Mouse (Mus musculus) liver, embryonic 16.5 days (tissue): ENCODE measurements around the gene Cltrn. TPM values are rescaled to one million over a fixed set of nuclear protein-coding genes. Genes with fewer than 3 reads are reported as not detected.

Experiments used
- ATAC-seq: fragments of 200-750 bp; cut with Nextera tagmentation; 2 replicates; pipeline ENCODE4 v1.8.0; 2017; ENCODE audit warnings: low read depth, mild to moderate bottlenecking, moderate number of reproducible peaks, moderate library complexity
- H3K27ac ChIP-seq: fragments of 300-500 bp; sonication (generic); 2 replicates; pipeline ENCODE4 v1.5.1; 2014; ENCODE audit warnings: mild to moderate bottlenecking, low read length
- H3K27me3 ChIP-seq: fragments of 300-500 bp; sonication (generic); 2 replicates; pipeline ENCODE4 v1.6.1; 2014; ENCODE audit warnings: low read depth, low read length, mixed read lengths; ENCODE audit not compliant: control insufficient read depth, insufficient read depth
- H3K36me3 ChIP-seq: fragments of 300-500 bp; sonication (generic); 2 replicates; pipeline ENCODE4 v1.6.1; 2014; ENCODE audit warnings: mild to moderate bottlenecking; ENCODE audit not compliant: control insufficient read depth, insufficient read depth
- H3K4me1 ChIP-seq: fragments of 300-500 bp; sonication (generic); 2 replicates; pipeline ENCODE4 v1.6.1; 2014; ENCODE audit warnings: low read depth, low read length, mixed read lengths; ENCODE audit not compliant: control insufficient read depth
- H3K4me2 ChIP-seq: fragments of 300-500 bp; sonication (generic); 2 replicates; pipeline ENCODE4 v1.6.1; 2014; ENCODE audit warnings: low read depth, low read length, mixed read lengths
- H3K4me3 ChIP-seq: fragments of 300-500 bp; sonication (generic); 2 replicates; pipeline ENCODE4 v1.5.1; 2014; ENCODE audit warnings: low read depth, mild to moderate bottlenecking, low read length
- H3K9ac ChIP-seq: fragments of 300-500 bp; sonication (generic); 2 replicates; pipeline ENCODE4 v1.6.1; 2014; ENCODE audit warnings: low read depth, low read length
- H3K9me3 ChIP-seq: fragments of 300-500 bp; sonication (generic); replicated peaks from 2 replicates; pipeline ENCODE4 v1.6.1; 2016; ENCODE audit warnings: low read length; ENCODE audit not compliant: control insufficient read depth
- WGBS: fragments of 180-500 bp; shearing (Covaris S2); extraction: QIAGEN DNeasy Blood & Tissue Kit; methylation state at CpG from one replicate; pipeline ENCODE4 v1.1.7; 2014; ENCODE audit not compliant: insufficient replicate concordance; 5-methylcytosine and 5-hydroxymethylcytosine counted together
- polyA plus RNA-seq: library from polyadenylated mRNA; unstranded; fragments of >200 nt; fragmentation: Nextera tagmentation; extraction: Ambion mirVana; gene quantifications from 2 replicates; pipeline ENCODE4 v1.2.1, GENCODE M21; 2015

The Cltrn gene
- polyA plus RNA-seq = 1.3 and 1.6 TPM in 2 replicates

DNA sequence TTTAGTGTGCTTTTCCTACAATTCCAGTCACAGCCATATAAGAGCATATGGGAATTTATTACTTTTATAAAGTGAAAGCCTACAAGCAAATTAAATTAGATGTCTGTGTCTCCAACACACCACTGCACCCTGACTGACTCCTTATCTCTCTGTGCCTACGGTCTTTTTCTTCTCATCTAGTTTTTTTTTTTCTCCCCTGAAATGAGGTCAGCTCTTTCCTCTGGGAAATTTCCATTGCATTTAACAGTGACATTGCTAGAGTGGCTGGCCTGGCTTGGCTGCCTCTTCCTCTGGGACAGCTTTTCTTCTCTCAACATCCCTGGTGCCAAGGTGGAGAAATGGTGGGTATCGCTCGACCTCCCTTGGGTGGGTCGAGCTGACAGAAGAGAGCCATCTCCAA lies at the start of gene Cltrn:
Cltrn (plus strand) TSS at position 249 of the 400 bp plus-strand sequence.
- 67% methylated on average over 4 of the region's 4 CpGs for WGBS
- Histone ChIP-seq H3K4me2 (no peak within 1 kb of the TSS), H3K36me3 (no peaks in the 10 kb centered on the region), H3K27me3 (no peaks in the 10 kb centered on the region; the same call in 1 of the 2 replicates), H3K9me3 (no peaks in the 10 kb centered on the region), H3K4me1 (peaks cover 11% of the 10 kb centered on the region; the same call in 1 of the 2 replicates), H3K4me3 (no peak within 1 kb of the TSS), H3K27ac (no peak within 1 kb of the TSS), H3K9ac (no peak within 1 kb of the TSS)
- ATAC-seq = no peak

DNA sequence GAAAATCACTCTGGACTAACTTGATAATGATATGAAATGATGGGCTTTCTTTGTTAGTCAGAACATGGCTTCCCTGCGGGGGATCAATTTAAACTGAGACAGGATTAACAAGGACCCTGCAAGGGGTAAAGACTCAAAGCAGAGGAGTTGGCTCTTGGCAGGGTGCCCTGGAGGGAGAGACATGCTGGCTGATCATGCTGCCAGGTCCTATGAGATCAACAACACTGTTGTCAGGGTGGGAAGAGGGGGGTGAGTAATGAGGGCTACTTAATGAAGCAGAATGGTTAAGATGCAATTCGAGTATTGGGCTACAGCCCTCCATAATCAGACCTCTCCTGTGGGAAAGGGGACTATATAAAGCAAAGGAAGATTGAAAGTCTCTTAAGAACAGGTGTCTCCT lies 49.7 kb upstream of the Cltrn start:
- H3K27me3 ChIP-seq = no peaks in the 10 kb centered on the region
- H3K9me3 ChIP-seq = no peaks in the 10 kb centered on the region
- no peak overlapping the region for H3K27ac ChIP-seq
- no peak for ATAC-seq
- H3K36me3 ChIP-seq = no peaks in the 10 kb centered on the region
- no peak overlapping the region for H3K4me3 ChIP-seq
- no peak overlapping the region for H3K4me2 ChIP-seq
- 50% methylated on average over 2 of the region's 2 CpGs for WGBS
- no peaks in the 10 kb centered on the region for H3K4me1 ChIP-seq
- no peak overlapping the region for H3K9ac ChIP-seq

DNA sequence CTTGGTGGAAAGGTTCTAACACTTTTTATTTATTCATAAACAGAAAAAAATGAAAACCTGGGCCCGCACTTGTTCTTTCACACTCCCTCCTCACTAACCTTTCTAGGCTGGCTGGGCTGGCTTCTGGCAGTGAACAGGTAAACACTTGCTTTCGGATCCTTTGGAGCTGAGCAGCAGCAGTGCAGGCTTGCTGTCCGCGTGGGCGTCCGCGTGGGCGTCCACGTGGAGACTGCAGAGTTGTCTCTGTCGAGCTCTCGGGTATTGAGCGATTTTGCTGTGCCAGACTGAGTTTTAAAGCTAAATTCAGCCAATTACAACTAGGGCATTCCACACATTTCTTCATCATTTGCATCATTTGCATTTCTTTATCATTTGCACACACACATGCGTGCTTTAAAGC lies 46.6 kb upstream of the Cltrn start:
- WGBS = 59% methylated on average over 13 of the region's 13 CpGs
- Histone ChIP-seq H3K27me3 (no peaks in the 10 kb centered on the region), H3K4me2 (no peak overlapping the region), H3K9ac (no peak overlapping the region), H3K4me1 (no peaks in the 10 kb centered on the region), H3K9me3 (no peaks in the 10 kb centered on the region), H3K36me3 (no peaks in the 10 kb centered on the region), H3K27ac (no peak overlapping the region), H3K4me3 (no peak overlapping the region)
- no peak for ATAC-seq

DNA sequence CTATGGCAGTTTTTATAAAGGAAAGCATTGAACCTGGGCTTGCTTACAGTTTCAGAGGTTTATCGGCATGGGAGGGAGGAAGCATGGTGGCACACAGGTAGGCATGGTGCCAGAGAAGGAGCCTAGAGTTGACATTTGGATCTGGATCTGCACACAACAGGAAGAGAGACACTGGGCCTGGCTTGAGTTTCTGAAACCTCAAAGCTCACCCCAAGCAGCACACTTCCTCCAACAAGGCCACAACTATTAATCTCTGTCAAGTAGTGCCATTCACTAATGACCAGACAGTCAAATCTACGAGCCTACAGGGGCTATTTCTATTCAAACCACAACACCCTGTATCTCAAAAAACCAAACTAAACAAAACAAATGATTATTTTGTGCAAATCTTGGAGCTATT lies 41.9 kb upstream of the Cltrn start:
- H3K4me2 ChIP-seq = no peak overlapping the region
- ATAC-seq = no peak
- no peak overlapping the region for H3K9ac ChIP-seq
- no peak overlapping the region for H3K4me3 ChIP-seq
- no peak overlapping the region for H3K27ac ChIP-seq
- no peaks in the 10 kb centered on the region for H3K4me1 ChIP-seq
- WGBS = 27% methylated on average over 2 of the region's 2 CpGs
- no peaks in the 10 kb centered on the region for H3K9me3 ChIP-seq
- no peaks in the 10 kb centered on the region for H3K27me3 ChIP-seq
- H3K36me3 ChIP-seq = no peaks in the 10 kb centered on the region

DNA sequence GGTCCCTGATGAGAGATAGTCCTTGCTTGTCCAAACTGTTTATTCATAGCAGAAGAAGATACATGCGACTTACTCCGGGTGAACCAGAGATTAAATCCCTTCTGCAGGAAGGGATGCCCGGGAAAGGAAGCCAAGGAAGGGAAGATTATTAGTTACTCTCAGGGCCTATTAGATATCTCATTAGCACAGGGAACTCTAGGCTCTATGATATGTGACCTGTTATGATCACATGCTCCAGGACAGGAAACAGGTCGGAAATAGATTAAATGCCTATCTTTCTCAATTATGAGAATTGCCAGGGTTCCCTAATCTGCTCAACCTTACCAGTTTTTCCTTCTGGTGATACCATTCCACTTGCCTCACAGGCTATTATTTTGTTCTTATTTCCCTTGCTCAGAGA lies 32.9 kb upstream of the Cltrn start:
- H3K9ac ChIP-seq = no peak overlapping the region
- no peak overlapping the region for H3K4me3 ChIP-seq
- H3K36me3 ChIP-seq = no peaks in the 10 kb centered on the region
- no peaks in the 10 kb centered on the region for H3K9me3 ChIP-seq
- no peak overlapping the region for H3K27ac ChIP-seq
- 36% methylated on average over 4 of the region's 4 CpGs for WGBS
- H3K4me2 ChIP-seq = no peak overlapping the region
- ATAC-seq = peak; percentile 35; the same call in 1 of the 2 replicates
- no peaks in the 10 kb centered on the region for H3K27me3 ChIP-seq
- no peaks in the 10 kb centered on the region for H3K4me1 ChIP-seq

DNA sequence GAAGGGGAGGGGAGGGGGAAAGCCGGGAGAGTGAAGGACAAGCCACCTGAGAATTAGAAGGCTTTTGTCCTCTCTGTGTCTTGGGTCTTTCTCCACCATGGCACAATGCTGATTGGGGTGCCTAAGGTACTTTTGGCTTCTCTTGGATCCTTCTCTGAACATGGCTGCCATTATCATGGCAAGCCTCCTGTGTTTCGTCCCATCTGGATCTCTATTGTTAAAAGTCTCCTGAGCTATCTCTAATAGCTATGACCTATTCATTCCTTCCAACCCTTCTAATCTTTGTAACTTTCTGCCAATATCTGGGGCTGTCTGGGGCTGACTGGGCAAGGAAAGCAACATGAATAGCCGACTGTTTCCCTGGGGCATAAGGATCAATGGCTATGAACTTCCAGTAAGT lies 30.1 kb upstream of the Cltrn start:
- Histone ChIP-seq H3K27me3 (no peaks in the 10 kb centered on the region), H3K27ac (no peak overlapping the region), H3K9ac (no peak overlapping the region), H3K4me1 (no peaks in the 10 kb centered on the region), H3K36me3 (no peaks in the 10 kb centered on the region), H3K4me3 (no peak overlapping the region), H3K9me3 (no peaks in the 10 kb centered on the region), H3K4me2 (no peak overlapping the region)
- WGBS = 77% methylated on average over 3 of the region's 3 CpGs
- no peak for ATAC-seq

DNA sequence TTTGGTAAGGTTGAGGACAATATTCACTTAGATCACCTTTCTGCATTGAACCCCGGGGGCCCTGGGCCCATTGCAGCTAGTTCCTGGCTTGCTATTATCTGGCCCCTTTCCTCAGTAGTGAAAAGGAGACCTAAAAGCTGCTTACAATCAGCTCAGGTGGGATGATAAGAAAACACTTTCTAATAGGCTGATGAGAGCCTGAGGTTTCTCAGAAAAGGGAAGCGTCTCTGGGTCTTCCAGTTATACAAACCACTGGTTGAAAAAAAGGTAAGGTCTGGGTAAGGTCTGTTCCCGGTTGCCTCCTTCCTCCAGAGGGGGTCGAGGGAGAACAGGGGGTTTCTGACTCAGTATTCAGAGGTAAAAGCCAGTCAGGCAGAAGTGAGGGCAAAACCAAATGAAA lies 29.6 kb upstream of the Cltrn start:
- 37% methylated on average over 4 of the region's 4 CpGs for WGBS
- ATAC-seq = no peak

DNA sequence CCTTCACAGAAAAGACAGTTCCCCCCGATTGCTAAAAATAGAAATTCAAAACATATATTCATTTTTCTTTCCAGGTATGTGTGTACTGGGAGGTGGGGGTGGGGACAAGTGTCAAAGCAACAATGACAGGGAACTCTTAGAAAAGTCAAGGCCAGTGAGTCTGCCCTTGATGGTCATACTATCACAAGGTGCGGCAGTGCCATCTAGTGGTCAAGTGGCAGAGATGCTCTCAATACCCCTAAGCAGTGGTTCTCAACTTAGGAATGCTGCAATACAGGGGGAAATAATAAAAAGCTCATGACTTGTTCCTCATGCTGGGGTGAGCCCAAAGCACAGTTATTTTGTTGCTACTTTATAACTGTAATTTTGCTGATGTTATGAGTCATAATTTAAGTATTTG lies 22.4 kb upstream of the Cltrn start:
- H3K36me3 ChIP-seq = no peaks in the 10 kb centered on the region
- WGBS = 12% methylated on average over 2 of the region's 2 CpGs
- ATAC-seq = 0 out of 2 replicates have a peak, but pooled peaks have one; percentile 53

More for the DNA sequence above, 29.6 kb upstream of the Cltrn start:
- H3K27me3 ChIP-seq = no peaks in the 10 kb centered on the region
- H3K9me3 ChIP-seq = no peaks in the 10 kb centered on the region
- H3K4me3 ChIP-seq = no peak overlapping the region
- no peak overlapping the region for H3K27ac ChIP-seq
- H3K4me1 ChIP-seq = no peaks in the 10 kb centered on the region
- H3K36me3 ChIP-seq = no peaks in the 10 kb centered on the region
- H3K9ac ChIP-seq = no peak overlapping the region
- no peak overlapping the region for H3K4me2 ChIP-seq

DNA sequence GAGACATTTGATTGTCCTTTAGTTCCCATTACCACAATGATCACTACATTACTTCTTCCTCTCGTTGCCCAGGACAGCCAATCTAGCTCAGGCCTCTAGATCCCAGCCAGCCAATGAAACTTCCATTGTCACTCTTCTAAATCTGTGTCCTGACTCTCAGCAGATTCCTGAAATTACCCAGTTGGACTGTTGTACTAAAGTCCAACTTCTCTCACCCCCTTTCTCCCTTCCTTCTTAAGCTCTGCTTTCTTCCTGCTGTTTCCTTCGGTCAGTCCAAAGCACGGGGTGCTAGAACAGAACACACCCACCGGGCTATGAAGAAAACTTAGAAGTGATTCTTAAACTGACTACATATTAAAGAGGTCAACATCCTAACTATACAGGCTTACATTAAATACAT lies 19.7 kb upstream of the Cltrn start:
- Histone ChIP-seq H3K4me2 (no peak overlapping the region), H3K9me3 (no peaks in the 10 kb centered on the region), H3K36me3 (peaks cover 2% of the 10 kb centered on the region; the same call in 1 of the 2 replicates), H3K4me1 (no peaks in the 10 kb centered on the region), H3K4me3 (no peak overlapping the region), H3K27me3 (no peaks in the 10 kb centered on the region), H3K27ac (no peak overlapping the region), H3K9ac (no peak overlapping the region)
- WGBS = 74% methylated on average over 4 of the region's 4 CpGs
- no peak for ATAC-seq

More for the DNA sequence above, 22.4 kb upstream of the Cltrn start:
- Histone ChIP-seq H3K4me2 (no peak overlapping the region), H3K4me3 (no peak overlapping the region), H3K9ac (no peak overlapping the region), H3K27me3 (no peaks in the 10 kb centered on the region), H3K27ac (no peak overlapping the region), H3K4me1 (no peaks in the 10 kb centered on the region), H3K9me3 (no peaks in the 10 kb centered on the region)
